8 mouse cellular contexts compared by ENCODE assay signal in genomic region chr10:81542727-81543460, GRCm38 (mm10). TPM values are rescaled to one million over a fixed set of nuclear protein-coding genes. Genes with fewer than 3 reads are reported as not detected.
DNase-seq lines count a peak whose midpoint lies in the region; ATAC-seq and TF ChIP-seq lines count a peak whose summit lies in the region.

No protein-coding gene starts in this region.

- DNase-seq in gastrocnemius, adult 2 months: no peak
- no peak for DNase-seq in gastrocnemius, adult 8-10 months (ENCODE audit: low spot score in 2 of 2)
- no peak for DNase-seq in forebrain, postnatal 0 days
- DNase-seq in liver, embryonic 14.5 days (ENCODE audit: low read depth in 3 of 3, low spot score in 3 of 3): no peak
- DNase-seq in Muller cell, postnatal 12 days (ENCODE audit: inconsistent ontology term): no peak
- no peak for DNase-seq in frontal cortex, postnatal 14 days (ENCODE audit: low spot score in 2 of 2)
- no peak for DNase-seq in left cerebral cortex, postnatal 14 days (ENCODE audit: low spot score in 2 of 2)

- H3K36me3 ChIP-seq in ES-Bruce4 (ENCODE audit: control insufficient read depth, insufficient read depth, low read length, poor library complexity, severe bottlenecking): no peaks in the 10 kb centered on the region
- H3K36me3 ChIP-seq in forebrain, postnatal 0 days (ENCODE audit: insufficient read depth): no peaks in the 10 kb centered on the region
- no peaks in the 10 kb centered on the region for H3K36me3 ChIP-seq in liver, embryonic 14.5 days (replicated peaks; ENCODE audit: control insufficient read depth, insufficient read depth, low read depth)

- TF ChIP-seq EP300 in ES-Bruce4 (IDR thresholded peaks at IDR 0.05; ENCODE audit: insufficient read depth, low read depth, low read length): no peak; the same call in 1 of the 2 replicates
- no peak for TF ChIP-seq EP300 in liver, embryonic 14.5 days (IDR thresholded peaks at IDR 0.05; ENCODE audit: low read depth)

- WGBS in forebrain, postnatal 0 days: 76% methylated on average over 7 of the region's 7 CpGs
- 73% methylated on average over 7 of the region's 7 CpGs for WGBS in liver, embryonic 14.5 days (ENCODE audit: insufficient replicate concordance)

- H3K4me3 ChIP-seq in gastrocnemius, adult 2 months: peak overlapping the region; percentile 80
- peak overlapping the region; percentile 21 for H3K4me3 ChIP-seq in ES-Bruce4 (ENCODE audit: low read depth, low read length)
- no peak overlapping the region for H3K4me3 ChIP-seq in forebrain, postnatal 0 days (ENCODE audit: low read depth, low read length)
- peak overlapping the region in 1 of 2 experiments; percentile 78; a peak in 2 of 4 replicates for H3K4me3 ChIP-seq in liver, embryonic 14.5 days (ENCODE audit: insufficient read depth in 1 of 2, low read depth in 2 of 2, low read length in 2 of 2)

- intact Hi-C loops in gastrocnemius, adult 2 months (cut with DNase I): loop anchor here (5.0 to 10.0 kb wide), 2 partner anchors 46 to 168 kb away; partner anchors contain the start of genes Fzr1 and Ncln
- intact Hi-C loops in left cerebral cortex, postnatal 14 days (cut with DNase I): no loop called here

- no peaks in the 10 kb centered on the region for H3K27me3 ChIP-seq in ES-Bruce4 (ENCODE audit: control insufficient read depth, insufficient read depth, low read length, poor library complexity, severe bottlenecking)
- H3K27me3 ChIP-seq in forebrain, postnatal 0 days (ENCODE audit: insufficient read depth, low read length): no peaks in the 10 kb centered on the region
- H3K27me3 ChIP-seq in liver, embryonic 14.5 days (ENCODE audit: control insufficient read depth, insufficient read depth, low read length): no peaks in the 10 kb centered on the region

- H3K27ac ChIP-seq in gastrocnemius, adult 2 months: peak overlapping the region; percentile 96
- H3K27ac ChIP-seq in ES-Bruce4 (ENCODE audit: insufficient read depth, low read length): no peak overlapping the region
- no peak overlapping the region for H3K27ac ChIP-seq in forebrain, postnatal 0 days (ENCODE audit: low read depth, low read length)
- H3K27ac ChIP-seq in liver, embryonic 14.5 days: no peak overlapping the region

- TF ChIP-seq CTCF in gastrocnemius, adult 2 months (IDR thresholded peaks at IDR 0.05): no peak
- no peak for TF ChIP-seq CTCF in ES-Bruce4 (IDR thresholded peaks at IDR 0.05; ENCODE audit: low read depth, low read length)
- TF ChIP-seq CTCF in forebrain, postnatal 0 days (IDR thresholded peaks at IDR 0.05; ENCODE audit: low read depth): no peak
- TF ChIP-seq CTCF in liver, embryonic 14.5 days (IDR thresholded peaks at IDR 0.05; ENCODE audit: low read depth): no peak

- peak overlapping the region; percentile 89 for H3K4me2 ChIP-seq in forebrain, postnatal 0 days (ENCODE audit: low read depth)
- peak overlapping the region; percentile 88 for H3K4me2 ChIP-seq in liver, embryonic 14.5 days (ENCODE audit: low read depth)

- H3K4me1 ChIP-seq in ES-Bruce4 (ENCODE audit: control insufficient read depth, insufficient read depth, low read length): peaks cover 6% of the 10 kb centered on the region
- H3K4me1 ChIP-seq in forebrain, postnatal 0 days (ENCODE audit: insufficient read depth): peaks cover 17% of the 10 kb centered on the region
- H3K4me1 ChIP-seq in liver, embryonic 14.5 days (replicated peaks; ENCODE audit: control insufficient read depth in 2 of 2, insufficient read depth in 2 of 2, low read length in 1 of 2): peaks cover 17 to 34% of the 10 kb centered on the region in 2 experiments

- H3K9ac ChIP-seq in ES-Bruce4 (ENCODE audit: low read depth, poor library complexity, severe bottlenecking): no peak overlapping the region
- peak overlapping the region; percentile 93 for H3K9ac ChIP-seq in forebrain, postnatal 0 days
- peak overlapping the region; percentile 74 for H3K9ac ChIP-seq in liver, embryonic 14.5 days (replicated peaks)

- no peak for TF ChIP-seq POLR2A in ES-Bruce4 (IDR thresholded peaks at IDR 0.05; ENCODE audit: insufficient read depth, low read length)

- H3K9me3 ChIP-seq in ES-Bruce4 (replicated peaks; ENCODE audit: control insufficient read depth, insufficient read depth, low read length, poor library complexity, severe bottlenecking): no peaks in the 10 kb centered on the region
- no peaks in the 10 kb centered on the region for H3K9me3 ChIP-seq in forebrain, postnatal 0 days (ENCODE audit: low read length)
- no peaks in the 10 kb centered on the region for H3K9me3 ChIP-seq in liver, embryonic 14.5 days (ENCODE audit: control insufficient read depth, low read length)

- no peak for ATAC-seq in forebrain, postnatal 0 days
- ATAC-seq in liver, embryonic 14.5 days (ENCODE audit: insufficient read depth): no peak

RNA-seq across cellular contexts. Expression of gene Gna11, which starts 2.1 kb away (rescaled TPM):
- 10 to 100 TPM; 25.7 to 30.3 TPM for total RNA-seq in gastrocnemius, adult 2 months (2021)
- total RNA-seq in gastrocnemius, adult 8-10 months (2022): 10 to 100 TPM; 26.2 to 30.7 (median 28.4) TPM
- 32.0 and 35.3 TPM in 2 replicates for polyA plus RNA-seq in ES-Bruce4 (2011; ENCODE audit: insufficient read depth, insufficient read length, low read depth, missing spikeins)
- total RNA-seq in forebrain, postnatal 0 days (2014; rRNA removed): 110 and 114 TPM in 2 replicates
- 126 and 133 TPM in 2 replicates for polyA plus RNA-seq in forebrain, postnatal 0 days (2015; fragmentation: Nextera tagmentation; extraction: Ambion mirVana)
- 14.8 and 17.0 TPM in 2 replicates for polyA plus RNA-seq in liver, embryonic 14.5 days (2012; rRNA removed)
- 17.3 and 17.4 TPM in 2 replicates for polyA plus RNA-seq in liver, embryonic 14.5 days (2014; fragmentation: Nextera tagmentation; extraction: Ambion mirVana)
- 100 to 1,000 TPM; 102 to 109 TPM for total RNA-seq in left cerebral cortex, postnatal 14 days (2021)

RNA-seq across cellular contexts. Expression of gene Aes, which starts 16.4 kb away (rescaled TPM):
- total RNA-seq in gastrocnemius, adult 2 months (2021): 100 to 1,000 TPM; 847 to 871 TPM
- 100 to 1,000 TPM; 851 to 988 (median 920) TPM for total RNA-seq in gastrocnemius, adult 8-10 months (2022)
- polyA plus RNA-seq in ES-Bruce4 (2011; ENCODE audit: insufficient read depth, insufficient read length, low read depth, missing spikeins): 148 and 152 TPM in 2 replicates
- total RNA-seq in forebrain, postnatal 0 days (2014; rRNA removed): 450 and 455 TPM in 2 replicates
- 752 and 802 TPM in 2 replicates for polyA plus RNA-seq in forebrain, postnatal 0 days (2015; fragmentation: Nextera tagmentation; extraction: Ambion mirVana)
- polyA plus RNA-seq in liver, embryonic 14.5 days (2012; rRNA removed): 113 and 134 TPM in 2 replicates
- 139 and 156 TPM in 2 replicates for polyA plus RNA-seq in liver, embryonic 14.5 days (2014; fragmentation: Nextera tagmentation; extraction: Ambion mirVana)
- total RNA-seq in left cerebral cortex, postnatal 14 days (2021): 100 to 1,000 TPM; 573 to 615 TPM

RNA-seq across cellular contexts. Expression of gene Gna15, which starts 18.9 kb away (rescaled TPM):
- under 1 TPM; 0.26 to 0.53 TPM for total RNA-seq in gastrocnemius, adult 2 months (2021)
- total RNA-seq in gastrocnemius, adult 8-10 months (2022): under 1 TPM; 0.19 to 0.80 (median 0.24) TPM
- polyA plus RNA-seq in ES-Bruce4 (2011; ENCODE audit: insufficient read depth, insufficient read length, low read depth, missing spikeins): 11.2 and 11.6 TPM in 2 replicates
- total RNA-seq in forebrain, postnatal 0 days (2014; rRNA removed): 1.3 and 1.5 TPM in 2 replicates
- 1.3 and 1.6 TPM in 2 replicates for polyA plus RNA-seq in forebrain, postnatal 0 days (2015; fragmentation: Nextera tagmentation; extraction: Ambion mirVana)
- polyA plus RNA-seq in liver, embryonic 14.5 days (2012; rRNA removed): 4.2 and 4.6 TPM in 2 replicates
- polyA plus RNA-seq in liver, embryonic 14.5 days (2014; fragmentation: Nextera tagmentation; extraction: Ambion mirVana): 3.2 and 4.7 TPM in 2 replicates
- total RNA-seq in left cerebral cortex, postnatal 14 days (2021): 1 to 10 TPM; 2.2 to 3.2 TPM

RNA-seq across cellular contexts. Expression of gene Tle2, which starts 31.5 kb away (rescaled TPM):
- 1 to 10 TPM; 5.6 to 7.3 TPM for total RNA-seq in gastrocnemius, adult 2 months (2021)
- total RNA-seq in gastrocnemius, adult 8-10 months (2022): 1 to 10 TPM; 3.1 to 4.3 (median 4.0) TPM
- polyA plus RNA-seq in ES-Bruce4 (2011; ENCODE audit: insufficient read depth, insufficient read length, low read depth, missing spikeins): 3.1 and 3.8 TPM in 2 replicates
- 20.5 and 25.6 TPM in 2 replicates for total RNA-seq in forebrain, postnatal 0 days (2014; rRNA removed)
- polyA plus RNA-seq in forebrain, postnatal 0 days (2015; fragmentation: Nextera tagmentation; extraction: Ambion mirVana): 21.0 and 30.5 TPM in 2 replicates
- 5.2 and 6.5 TPM in 2 replicates for polyA plus RNA-seq in liver, embryonic 14.5 days (2012; rRNA removed)
- 0.82 and 0.90 TPM in 2 replicates for polyA plus RNA-seq in liver, embryonic 14.5 days (2014; fragmentation: Nextera tagmentation; extraction: Ambion mirVana)
- 10 to 100 TPM; 14.1 to 15.9 TPM for total RNA-seq in left cerebral cortex, postnatal 14 days (2021)

RNA-seq across cellular contexts. Expression of gene S1pr4, which starts 43.0 kb away (rescaled TPM):
- 1 to 10 TPM in 1 of 2 experiments, under 1 TPM in 1; 0.97 to 1.2 TPM for total RNA-seq in gastrocnemius, adult 2 months (2021)
- 1 to 10 TPM in 1 of 4 experiments, under 1 TPM in 3; 0.27 to 1.0 (median 0.59) TPM for total RNA-seq in gastrocnemius, adult 8-10 months (2022)
- polyA plus RNA-seq in ES-Bruce4 (2011; ENCODE audit: insufficient read depth, insufficient read length, low read depth, missing spikeins): 0.49 and 0.93 TPM in 2 replicates
- 0.38 TPM in 1 of 2 replicates, not detected in the other for total RNA-seq in forebrain, postnatal 0 days (2014; rRNA removed)
- polyA plus RNA-seq in forebrain, postnatal 0 days (2015; fragmentation: Nextera tagmentation; extraction: Ambion mirVana): 0.31 and 0.39 TPM in 2 replicates
- polyA plus RNA-seq in liver, embryonic 14.5 days (2012; rRNA removed): 1.5 and 1.8 TPM in 2 replicates
- polyA plus RNA-seq in liver, embryonic 14.5 days (2014; fragmentation: Nextera tagmentation; extraction: Ambion mirVana): 1.4 and 1.5 TPM in 2 replicates
- total RNA-seq in left cerebral cortex, postnatal 14 days (2021): under 1 TPM; 0.33 to 0.44 TPM
